Mouse (Mus musculus): ENCODE measurements at regions not wholly inside any gene's neighbourhood (a gene's known extent, or its start where the extent isn't known, plus 50 kb on each side); places are given as distances from the start of the nearest gene placed in this dataset.

GRCm38 (mm10) chr16:95800911-95801442, 99.1 kb downstream of the Ets2 start:
- no peak overlapping the region for H3K9ac ChIP-seq
- H3K4me3 ChIP-seq: no peak overlapping the region
- WGBS (ENCODE audit: insufficient replicate concordance): 66% methylated on average over 7 of the region's 7 CpGs
- no peak overlapping the region for H3K27ac ChIP-seq
- H3K27me3 ChIP-seq (replicated peaks): no peaks in the 10 kb centered on the region
- no peak overlapping the region for H3K4me2 ChIP-seq
- H3K36me3 ChIP-seq: no peaks in the 10 kb centered on the region
- H3K9me3 ChIP-seq (replicated peaks): no peaks in the 10 kb centered on the region
- ATAC-seq: no peak
- peaks cover 11% of the 10 kb centered on the region for H3K4me1 ChIP-seq

- Histone ChIP-seq H3K27me3 (replicated peaks) (no peaks in the 10 kb centered on the region), H3K9ac (no peak overlapping the region), H3K4me1 (peaks cover 11% of the 10 kb centered on the region), H3K4me3 (no peak overlapping the region), H3K9me3 (replicated peaks) (no peaks in the 10 kb centered on the region), H3K27ac (no peak overlapping the region), H3K36me3 (no peaks in the 10 kb centered on the region), H3K4me2 (no peak overlapping the region)
- 24% methylated on average over 9 of the region's 9 CpGs for WGBS (ENCODE audit: insufficient replicate concordance)
- no peak for ATAC-seq
Measured at GRCm38 (mm10) chr16:95798582-95798981, 96.7 kb downstream of the Ets2 start.

GRCm38 (mm10) chr16:95798099-95798498, 96.2 kb downstream of the Ets2 start:
- Histone ChIP-seq H3K4me1 (peaks cover 11% of the 10 kb centered on the region), H3K4me3 (no peak overlapping the region), H3K9me3 (replicated peaks) (no peaks in the 10 kb centered on the region), H3K27ac (no peak overlapping the region), H3K4me2 (no peak overlapping the region), H3K36me3 (no peaks in the 10 kb centered on the region), H3K27me3 (replicated peaks) (no peaks in the 10 kb centered on the region), H3K9ac (no peak overlapping the region)
- ATAC-seq: no peak
- WGBS (ENCODE audit: insufficient replicate concordance): 53% methylated on average over 11 of the region's 11 CpGs

GRCm38 (mm10) chr16:95797141-95797540, 95.3 kb downstream of the Ets2 start:
- 46% methylated on average over 2 of the region's 2 CpGs for WGBS (ENCODE audit: insufficient replicate concordance)
- Histone ChIP-seq H3K4me2 (no peak overlapping the region), H3K9ac (no peak overlapping the region), H3K27me3 (replicated peaks) (no peaks in the 10 kb centered on the region), H3K36me3 (no peaks in the 10 kb centered on the region), H3K27ac (no peak overlapping the region), H3K4me1 (peaks cover 11% of the 10 kb centered on the region), H3K9me3 (replicated peaks) (no peaks in the 10 kb centered on the region), H3K4me3 (no peak overlapping the region)
- no peak for ATAC-seq

GRCm38 (mm10) chr16:95794876-95795275, 93.0 kb downstream of the Ets2 start:
- Histone ChIP-seq H3K4me3 (no peak overlapping the region), H3K27ac (no peak overlapping the region), H3K9me3 (replicated peaks) (no peaks in the 10 kb centered on the region), H3K27me3 (replicated peaks) (no peaks in the 10 kb centered on the region), H3K4me1 (peaks cover 11% of the 10 kb centered on the region), H3K36me3 (no peaks in the 10 kb centered on the region), H3K9ac (no peak overlapping the region), H3K4me2 (no peak overlapping the region)
- 79% methylated on average over 8 of the region's 8 CpGs for WGBS (ENCODE audit: insufficient replicate concordance)
- ATAC-seq: no peak

GRCm38 (mm10) chr16:95794281-95794727, 92.4 kb downstream of the Ets2 start:
- ATAC-seq: no peak
- WGBS (ENCODE audit: insufficient replicate concordance): 68% methylated on average over 10 of the region's 10 CpGs
- H3K4me2 ChIP-seq: no peak overlapping the region

GRCm38 (mm10) chr16:95790691-95791090, 88.8 kb downstream of the Ets2 start:
- Histone ChIP-seq H3K4me1 (no peaks in the 10 kb centered on the region), H3K36me3 (no peaks in the 10 kb centered on the region), H3K27me3 (replicated peaks) (no peaks in the 10 kb centered on the region), H3K9me3 (replicated peaks) (no peaks in the 10 kb centered on the region), H3K27ac (no peak overlapping the region), H3K4me3 (no peak overlapping the region), H3K4me2 (no peak overlapping the region), H3K9ac (no peak overlapping the region)
- 74% methylated on average over 4 of the region's 4 CpGs for WGBS (ENCODE audit: insufficient replicate concordance)
- no peak for ATAC-seq

More at GRCm38 (mm10) chr16:95794281-95794727, 92.4 kb downstream of the Ets2 start:
- no peak overlapping the region for H3K4me3 ChIP-seq
- no peaks in the 10 kb centered on the region for H3K9me3 ChIP-seq (replicated peaks)
- no peaks in the 10 kb centered on the region for H3K36me3 ChIP-seq
- H3K27ac ChIP-seq: no peak overlapping the region
- no peak overlapping the region for H3K9ac ChIP-seq
- peaks cover 11% of the 10 kb centered on the region for H3K4me1 ChIP-seq
- no peaks in the 10 kb centered on the region for H3K27me3 ChIP-seq (replicated peaks)

- Histone ChIP-seq H3K27ac (no peak overlapping the region), H3K9me3 (replicated peaks) (no peaks in the 10 kb centered on the region), H3K4me3 (no peak overlapping the region), H3K4me2 (no peak overlapping the region), H3K4me1 (no peaks in the 10 kb centered on the region), H3K27me3 (replicated peaks) (no peaks in the 10 kb centered on the region), H3K36me3 (no peaks in the 10 kb centered on the region), H3K9ac (no peak overlapping the region)
- no peak for ATAC-seq
Measured at GRCm38 (mm10) chr16:95789548-95789947, 87.7 kb downstream of the Ets2 start.

GRCm38 (mm10) chr16:95781681-95782080, 79.8 kb downstream of the Ets2 start:
- WGBS (ENCODE audit: insufficient replicate concordance): 66% methylated on average over 5 of the region's 5 CpGs
- H3K36me3 ChIP-seq: no peaks in the 10 kb centered on the region
- no peaks in the 10 kb centered on the region for H3K9me3 ChIP-seq (replicated peaks)
- no peak overlapping the region for H3K4me2 ChIP-seq
- H3K27ac ChIP-seq: no peak overlapping the region
- no peaks in the 10 kb centered on the region for H3K27me3 ChIP-seq (replicated peaks)
- no peak overlapping the region for H3K4me3 ChIP-seq
- ATAC-seq: no peak
- peaks cover under 1% of the 10 kb centered on the region; the same call in 1 of the 2 replicates for H3K4me1 ChIP-seq
- no peak overlapping the region for H3K9ac ChIP-seq

GRCm38 (mm10) chr16:95780431-95780830, 78.6 kb downstream of the Ets2 start:
- no peaks in the 10 kb centered on the region for H3K9me3 ChIP-seq (replicated peaks)
- 32% methylated on average over 2 of the region's 2 CpGs for WGBS (ENCODE audit: insufficient replicate concordance)
- no peaks in the 10 kb centered on the region for H3K36me3 ChIP-seq
- H3K4me3 ChIP-seq: no peak overlapping the region
- no peak overlapping the region for H3K27ac ChIP-seq
- H3K4me2 ChIP-seq: no peak overlapping the region
- no peak for ATAC-seq
- H3K27me3 ChIP-seq (replicated peaks): no peaks in the 10 kb centered on the region
- no peak overlapping the region for H3K9ac ChIP-seq
- H3K4me1 ChIP-seq: peaks cover 13% of the 10 kb centered on the region

- Histone ChIP-seq H3K27ac (no peak overlapping the region), H3K4me3 (no peak overlapping the region), H3K36me3 (no peaks in the 10 kb centered on the region), H3K27me3 (replicated peaks) (no peaks in the 10 kb centered on the region), H3K4me1 (peaks cover 21% of the 10 kb centered on the region), H3K9ac (no peak overlapping the region), H3K9me3 (replicated peaks) (no peaks in the 10 kb centered on the region), H3K4me2 (no peak overlapping the region)
- ATAC-seq: no peak
- WGBS (ENCODE audit: insufficient replicate concordance): 71% methylated on average over 6 of the region's 6 CpGs
Measured at GRCm38 (mm10) chr16:95778845-95779722, 77.2 kb downstream of the Ets2 start.

- Histone ChIP-seq H3K4me1 (peaks cover 30% of the 10 kb centered on the region), H3K4me3 (no peak overlapping the region), H3K27me3 (replicated peaks) (no peaks in the 10 kb centered on the region), H3K9ac (no peak overlapping the region), H3K27ac (no peak overlapping the region), H3K9me3 (replicated peaks) (no peaks in the 10 kb centered on the region), H3K4me2 (no peak overlapping the region), H3K36me3 (no peaks in the 10 kb centered on the region)
- WGBS (ENCODE audit: insufficient replicate concordance): 62% methylated on average over 4 of the region's 4 CpGs
- no peak for ATAC-seq
Measured at GRCm38 (mm10) chr16:95778173-95778572, 76.3 kb downstream of the Ets2 start.
